Mouse (Mus musculus) thymus, adult 2 months (tissue): Measurements from ENCODE around the gene Dynlrb1.

Experiments
- CTCF ChIP-seq: fragments of 200-500 bp; IDR thresholded peaks from 2 replicates; pipeline ENCODE4 v1.5.1; 2012; ENCODE audit warnings: mild to moderate bottlenecking, control low read depth, low read length, moderate library complexity, borderline replicate concordance; ENCODE audit not compliant: control insufficient read depth, poor library complexity, insufficient read depth; ENCODE audit errors: extremely low read depth
- POLR2A ChIP-seq: fragments of 200-500 bp; IDR thresholded peaks from 2 replicates; pipeline ENCODE4 v1.6.1; 2012; ENCODE audit warnings: mild to moderate bottlenecking, low read length, control low read depth, moderate library complexity; ENCODE audit not compliant: control insufficient read depth, poor library complexity, insufficient read depth; ENCODE audit errors: extremely low read depth

- no peak for TF ChIP-seq CTCF
- TF ChIP-seq POLR2A: no peak
These were observed 4.6 kb downstream of the Dynlrb1 start for GRCm38 (mm10) chr2:155240915-155241314.
